ENCODE assay signal across 19 mouse cellular contexts in the genomic region with DNA sequence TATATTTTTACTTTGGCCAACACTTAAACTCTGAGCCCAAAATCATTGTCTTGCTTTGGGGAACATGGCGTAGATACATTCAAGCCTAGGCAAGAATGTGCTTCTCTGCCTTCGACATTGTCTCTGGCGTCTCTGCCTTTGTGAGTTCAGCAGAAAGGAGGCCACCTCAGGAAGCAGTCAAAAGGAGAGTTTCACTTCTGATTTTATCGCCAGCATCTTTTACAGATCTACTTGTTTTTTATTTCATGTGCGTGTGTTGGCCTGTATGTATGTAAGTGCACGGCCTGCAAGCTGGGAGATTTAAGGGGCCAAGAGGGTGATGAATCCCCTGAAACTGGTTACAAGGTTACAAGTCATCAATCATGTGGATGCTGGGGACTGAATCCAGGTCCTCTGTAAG. TPM values are rescaled to one million over a fixed set of nuclear protein-coding genes. Genes with fewer than 3 reads are reported as not detected.
DNase-seq lines count a peak whose midpoint lies in the region; ATAC-seq lines count a peak whose summit lies in the region.
"Had no signal": no experiment of that assay in that cellular context is flagged by ENCODE, and none has a peak within 500 bp of the region (broad histone marks: within the 10 kb centered on the region; RNA-seq: fewer than 3 reads in every experiment).

No protein-coding gene starts in this region.

- DNase-seq in CD4-positive helper T cell, adult 2 months (ENCODE audit: low read depth, low spot score) = peak; percentile 50
- peak; percentile 40 for DNase-seq in CD4-positive, CD25-positive, alpha-beta regulatory T cell, adult 2 months (ENCODE audit: low read depth, low spot score)
- DNase-seq in R1 (ENCODE audit: low read depth, low spot score) = peak; percentile 40
- peak; percentile 65 for DNase-seq in induced T-regulatory cell, adult 2 months (ENCODE audit: low read depth)
- DNase-seq in frontal cortex, postnatal 25 days (ENCODE audit: low spot score in 2 of 2) = no peak
- DNase-seq in thymus, postnatal 25 days = no peak
- DNase-seq: adrenal gland, adult 2 months; adrenal gland, postnatal 25 days; cerebellum, adult 11-12 months; cerebellum, adult 8-10 months; cerebellum, postnatal 14 days; gastrocnemius, adult 2 months; gastrocnemius, postnatal 14 days; heart, postnatal 36 days; kidney, adult 2 months had no signal

- ATAC-seq in erythroid progenitor cell, adult 5-6 weeks (replicated peaks; ENCODE audit: low FRiP score, poor library complexity, severe bottlenecking) = no peak
- ATAC-seq: forebrain, embryonic 15.5 days; hindbrain, embryonic 16.5 days; intestine, postnatal 0 days had no signal

RNA-seq across cellular contexts. Expression of a gene that starts 6.8 kb away (rescaled TPM):
- total RNA-seq in erythroid progenitor cell, adult 5-6 weeks (2015; ENCODE audit: low replicate concordance) = 0.84 and 5.0 TPM in 2 replicates
- total RNA-seq in erythroid progenitor cell, adult 5-6 weeks (2017; ENCODE audit: low replicate concordance) = 1.2 and 3.0 TPM in 2 replicates

Comparison
In these comparisons a context has a peak if more than half of its experiments do, and no peak if none do; other contexts are left out.
1. DNase-seq: peak in CD4-positive helper T cell, adult 2 months (single experiment), CD4-positive, CD25-positive, alpha-beta regulatory T cell, adult 2 months (single experiment), R1 (single experiment) and induced T-regulatory cell, adult 2 months (single experiment); none in frontal cortex, postnatal 25 days (0 of 2) and thymus, postnatal 25 days (single experiment).